In the genomic region with DNA sequence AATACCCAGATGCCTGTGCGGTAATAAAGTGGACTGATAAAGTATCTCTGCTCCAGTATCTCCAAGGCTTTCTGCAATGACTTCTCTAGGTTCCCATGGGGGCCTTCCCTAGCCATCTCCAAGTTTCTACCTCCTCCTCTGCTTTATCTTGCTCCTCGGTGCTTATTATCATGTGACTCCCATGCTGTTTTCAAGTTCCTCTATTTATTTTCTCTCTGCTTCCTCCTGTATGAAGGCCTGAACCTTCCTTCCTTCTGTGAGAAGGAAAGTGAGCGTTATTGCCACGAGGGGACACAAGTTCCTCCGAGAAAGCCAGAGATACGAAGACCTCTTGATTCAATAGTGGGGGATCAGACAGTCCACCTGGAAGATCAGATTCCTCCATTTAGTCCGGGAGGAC, we compare ENCODE assay signal across 18 mouse cellular contexts.
DNase-seq lines count a peak whose midpoint lies in the region; ATAC-seq and TF ChIP-seq lines count a peak whose summit lies in the region.
"Had no signal": no experiment of that assay in that cellular context is flagged by ENCODE, and none has a peak within 500 bp of the region (broad histone marks: within the 10 kb centered on the region; RNA-seq: fewer than 3 reads in every experiment).

No protein-coding gene starts in this region.

- DNase-seq in hindbrain, embryonic 10.5 days (ENCODE audit: low spot score) = no peak
- DNase-seq in hindbrain, postnatal 0 days (ENCODE audit: low spot score) = no peak
- DNase-seq in A20 (ENCODE audit: low read depth, low spot score) = peak; percentile 7
- no peak for DNase-seq in layer of hippocampus, adult 9-11 months
- no peak for DNase-seq in liver, embryonic 11.5 days (ENCODE audit: low spot score)
- no peak for DNase-seq in lung, postnatal 25 days (ENCODE audit: low spot score)
- DNase-seq: adrenal gland, postnatal 10 days; cerebellum, adult 11-12 months; cerebellum, adult 9-10 months; cerebellum, postnatal 25 days; heart, adult 2 months; heart, postnatal 10 days; kidney, adult 2 months had no signal

- no peaks in the 10 kb centered on the region for H3K36me3 ChIP-seq in hindbrain, embryonic 10.5 days
- no peaks in the 10 kb centered on the region for H3K36me3 ChIP-seq in hindbrain, postnatal 0 days (ENCODE audit: insufficient read depth, low read length)
- H3K36me3 ChIP-seq in liver, embryonic 11.5 days (ENCODE audit: control insufficient read depth, insufficient read depth, low read length) = no peaks in the 10 kb centered on the region
- H3K36me3 ChIP-seq: embryonic facial prominence, embryonic 13.5 days; forebrain, embryonic 15.5 days; G1E had no signal

- H3K27ac ChIP-seq in hindbrain, embryonic 10.5 days = 0 out of 2 replicates have a peak overlapping the region, but pooled peaks have one; percentile 35
- H3K27ac ChIP-seq in hindbrain, postnatal 0 days = no peak overlapping the region
- peak overlapping the region; percentile 50 for H3K27ac ChIP-seq in bone marrow macrophage, adult 2 months (ENCODE audit: insufficient read depth, low read depth, low read length)
- no peak overlapping the region for H3K27ac ChIP-seq in liver, embryonic 11.5 days (ENCODE audit: low read depth, low read length)
- H3K27ac ChIP-seq: embryonic facial prominence, embryonic 13.5 days; forebrain, embryonic 15.5 days; heart, adult 2 months had no signal

- H3K9ac ChIP-seq in hindbrain, postnatal 0 days (replicated peaks; ENCODE audit: low read length) = no peak overlapping the region
- no peak overlapping the region for H3K9ac ChIP-seq in liver, embryonic 11.5 days (ENCODE audit: low read depth, low read length)
- H3K9ac ChIP-seq: embryonic facial prominence, embryonic 13.5 days; forebrain, embryonic 15.5 days had no signal

- no peak for ATAC-seq in hindbrain, postnatal 0 days
- ATAC-seq in hematopoietic stem cell, adult 5-6 weeks (replicated peaks in 1 of 2; ENCODE audit: insufficient read depth in 1 of 2, low FRiP score in 2 of 2, low TSS enrichment in 1 of 2, low read depth in 1 of 2, poor library complexity in 2 of 2, severe bottlenecking in 2 of 2) = peak; percentile 42 to 60; a peak in 2 of 4 replicates
- no peak for ATAC-seq in liver, embryonic 11.5 days (replicated peaks; ENCODE audit: low FRiP score)

- peaks cover 6% of the 10 kb centered on the region for H3K27me3 ChIP-seq in hindbrain, embryonic 10.5 days (ENCODE audit: insufficient read depth, poor library complexity, severe bottlenecking)
- H3K27me3 ChIP-seq in hindbrain, postnatal 0 days (ENCODE audit: insufficient read depth, low read length) = no peaks in the 10 kb centered on the region
- H3K27me3 ChIP-seq in liver, embryonic 11.5 days (replicated peaks; ENCODE audit: control insufficient read depth, insufficient read depth, low read length) = no peaks in the 10 kb centered on the region
- H3K27me3 ChIP-seq: forebrain, embryonic 15.5 days had no signal

- no peak overlapping the region for H3K4me3 ChIP-seq in hindbrain, embryonic 10.5 days
- H3K4me3 ChIP-seq in hindbrain, postnatal 0 days (ENCODE audit: low read length) = no peak overlapping the region
- H3K4me3 ChIP-seq in bone marrow macrophage, adult 2 months (ENCODE audit: insufficient read depth, low read length) = no peak overlapping the region
- no peak overlapping the region for H3K4me3 ChIP-seq in liver, embryonic 11.5 days (ENCODE audit: low read depth, low read length)
- H3K4me3 ChIP-seq: embryonic facial prominence, embryonic 13.5 days; forebrain, embryonic 15.5 days; heart, adult 2 months had no signal

- no peak for TF ChIP-seq POLR2A in bone marrow macrophage, adult 2 months (IDR thresholded peaks at IDR 0.05; ENCODE audit: borderline replicate concordance, low read depth, low read length)

- WGBS in hindbrain, embryonic 10.5 days = 88% methylated on average over 7 of the region's 7 CpGs
- WGBS in hindbrain, postnatal 0 days = 89% methylated on average over 7 of the region's 7 CpGs
- 40% methylated on average over 7 of the region's 7 CpGs for WGBS in liver, embryonic 11.5 days

- H3K4me2 ChIP-seq in hindbrain, postnatal 0 days (ENCODE audit: low read depth, low read length) = no peak overlapping the region
- no peak overlapping the region for H3K4me2 ChIP-seq in liver, embryonic 11.5 days
- H3K4me2 ChIP-seq: embryonic facial prominence, embryonic 13.5 days; forebrain, embryonic 15.5 days had no signal

- no peak for TF ChIP-seq CTCF in hindbrain, postnatal 0 days (IDR thresholded peaks at IDR 0.05; ENCODE audit: low read depth)
- no peak for TF ChIP-seq CTCF in bone marrow macrophage, adult 2 months (IDR thresholded peaks at IDR 0.05; ENCODE audit: low read depth, low read length)

- peaks cover 53% of the 10 kb centered on the region for H3K4me1 ChIP-seq in hindbrain, embryonic 10.5 days (replicated peaks)
- no peaks in the 10 kb centered on the region for H3K4me1 ChIP-seq in hindbrain, postnatal 0 days (ENCODE audit: insufficient read depth, low read length)
- peaks cover 9% of the 10 kb centered on the region for H3K4me1 ChIP-seq in bone marrow macrophage, adult 2 months (ENCODE audit: control insufficient read depth, insufficient read depth, low read length)
- peaks cover 9% of the 10 kb centered on the region; the same call in 1 of the 2 replicates for H3K4me1 ChIP-seq in liver, embryonic 11.5 days (replicated peaks; ENCODE audit: control insufficient read depth, insufficient read depth, low read length)

- H3K9me3 ChIP-seq in hindbrain, embryonic 10.5 days = no peaks in the 10 kb centered on the region
- no peaks in the 10 kb centered on the region for H3K9me3 ChIP-seq in hindbrain, postnatal 0 days (ENCODE audit: low read length)
- H3K9me3 ChIP-seq in liver, embryonic 11.5 days (ENCODE audit: control insufficient read depth, low read length) = no peaks in the 10 kb centered on the region
- H3K9me3 ChIP-seq: embryonic facial prominence, embryonic 13.5 days; forebrain, embryonic 15.5 days had no signal

Comparison
In these comparisons a context has a peak if more than half of its experiments do, and no peak if none do; other contexts are left out.
1. H3K27ac ChIP-seq: peak in hindbrain, embryonic 10.5 days (single experiment) and bone marrow macrophage, adult 2 months (single experiment); none in hindbrain, postnatal 0 days (single experiment) and liver, embryonic 11.5 days (single experiment).
2. ATAC-seq: peak in hematopoietic stem cell, adult 5-6 weeks (2 of 2); none in hindbrain, postnatal 0 days (single experiment) and liver, embryonic 11.5 days (single experiment).